Mouse (Mus musculus) layer of hippocampus, postnatal 36 days (tissue): Measurements from ENCODE around the gene Pp2d1. TPM values are rescaled to one million over a fixed set of nuclear protein-coding genes. Genes with fewer than 3 reads are reported as not detected.
"Not testable (repeated sequence)": the region's sequence is repeated elsewhere in the genome, so short reads cannot be mapped to it uniquely, and the experiment has no call there.

Source experiments
- DNase-seq, 2 experiments: peaks; one replicate each; pipeline ENCODE4 v3.0.0; 2022
- total RNA-seq, 2 experiments: library from RNA; stranded (reverse); gene quantifications; 2 replicates each; pipeline ENCODE4 v1.2.3; 2021

Pp2d1 gene
- not detected for total RNA-seq

DNA sequence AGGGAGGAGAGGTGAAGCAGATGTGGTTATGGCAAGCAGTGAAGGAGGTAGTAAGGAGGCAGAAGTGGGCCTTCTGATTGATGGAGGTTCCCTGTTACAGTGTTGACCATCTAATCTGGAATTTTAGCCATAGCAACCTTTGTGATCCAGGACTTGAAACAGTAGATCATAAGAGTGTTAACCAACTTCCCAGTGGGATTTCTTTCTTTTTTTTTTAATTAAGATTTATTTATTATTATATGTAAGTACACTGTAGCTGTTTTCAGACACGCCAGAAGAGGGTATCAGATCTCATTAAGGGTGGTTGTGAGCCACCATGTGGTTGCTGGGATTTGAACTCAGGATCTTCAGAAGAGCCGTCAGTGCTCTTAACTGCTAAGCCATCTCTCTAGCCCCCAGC is at the start of gene Pp2d1:
Gene Pp2d1, minus strand, starts transcription at position 101 of the 400 bp plus-strand sequence.
- DNase-seq = not testable (repeated sequence)

DNA sequence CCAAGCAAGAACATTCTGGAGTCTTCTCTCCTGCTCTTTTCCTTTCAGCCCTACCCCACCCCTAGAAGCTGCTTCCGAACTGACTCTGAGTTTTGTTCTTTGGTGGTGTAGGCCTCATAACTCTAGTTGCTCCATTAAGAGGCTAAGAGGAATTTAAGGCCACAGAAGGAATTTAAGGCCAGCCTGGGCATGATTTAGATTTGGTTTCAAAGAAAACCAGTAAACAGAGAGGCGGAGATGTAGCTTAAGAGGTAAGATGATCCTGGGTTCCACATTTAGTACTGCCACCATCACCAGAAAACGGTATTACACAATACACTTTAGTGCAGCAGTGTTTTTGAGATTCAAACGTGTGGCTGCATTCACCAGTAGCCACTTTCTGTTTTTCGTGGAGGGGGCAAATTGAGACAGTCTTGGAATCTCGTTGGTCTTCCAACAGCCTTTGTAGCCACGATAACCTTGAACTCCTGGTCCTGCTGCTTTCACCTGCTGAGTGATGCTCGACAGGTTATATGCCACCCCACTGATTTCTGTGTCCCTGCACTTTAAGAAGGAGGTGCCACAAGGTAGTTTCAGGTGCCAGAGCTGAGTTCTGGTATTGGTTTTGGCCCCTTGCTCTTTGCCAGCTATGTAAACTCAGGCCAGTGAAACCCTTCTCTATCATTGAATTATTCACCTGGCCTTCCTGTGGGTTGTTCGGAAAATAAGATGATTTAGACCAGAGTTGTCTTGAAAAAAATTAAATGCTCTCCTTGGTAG is 49.0 kb upstream of the Pp2d1 start:
- DNase-seq = no peak

DNA sequence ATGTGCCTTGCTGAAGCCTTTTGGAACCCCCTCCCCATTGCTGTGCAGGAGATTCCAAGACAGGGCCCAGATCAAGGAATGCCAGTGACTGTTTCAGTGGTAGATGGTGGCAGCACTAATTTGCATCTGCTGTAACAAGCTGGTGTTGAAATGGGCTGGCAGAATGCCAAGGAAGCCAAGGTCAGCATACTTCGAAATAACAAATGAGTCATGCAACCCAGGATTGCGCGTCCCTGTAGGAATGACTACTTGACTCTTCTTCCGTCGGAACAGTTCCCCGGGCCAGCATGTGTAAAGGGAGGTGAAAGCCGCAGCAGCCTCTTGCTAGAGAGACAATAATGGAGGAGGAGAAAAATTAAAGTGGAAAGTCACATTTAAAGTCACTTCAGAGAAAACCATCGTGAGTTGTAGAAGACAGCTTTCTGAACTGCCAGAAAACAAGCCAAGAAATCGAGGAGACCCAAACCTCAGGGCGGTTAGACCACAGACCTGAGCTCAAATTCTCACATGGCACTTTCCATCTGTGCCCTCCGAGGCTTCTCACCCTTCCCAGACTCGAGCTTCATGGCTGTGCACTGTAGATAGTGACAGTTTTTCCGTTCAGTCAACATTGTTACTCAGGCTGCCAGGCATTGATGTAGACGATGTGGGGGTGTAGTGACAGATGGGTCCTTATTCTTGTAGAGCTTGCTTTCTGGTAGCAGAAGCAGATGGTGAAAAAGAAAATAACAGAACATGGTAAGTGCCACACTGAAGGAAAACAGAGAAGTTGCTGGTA is 48.0 kb upstream of the Pp2d1 start:
- DNase-seq = peak; percentile 68 to 76

DNA sequence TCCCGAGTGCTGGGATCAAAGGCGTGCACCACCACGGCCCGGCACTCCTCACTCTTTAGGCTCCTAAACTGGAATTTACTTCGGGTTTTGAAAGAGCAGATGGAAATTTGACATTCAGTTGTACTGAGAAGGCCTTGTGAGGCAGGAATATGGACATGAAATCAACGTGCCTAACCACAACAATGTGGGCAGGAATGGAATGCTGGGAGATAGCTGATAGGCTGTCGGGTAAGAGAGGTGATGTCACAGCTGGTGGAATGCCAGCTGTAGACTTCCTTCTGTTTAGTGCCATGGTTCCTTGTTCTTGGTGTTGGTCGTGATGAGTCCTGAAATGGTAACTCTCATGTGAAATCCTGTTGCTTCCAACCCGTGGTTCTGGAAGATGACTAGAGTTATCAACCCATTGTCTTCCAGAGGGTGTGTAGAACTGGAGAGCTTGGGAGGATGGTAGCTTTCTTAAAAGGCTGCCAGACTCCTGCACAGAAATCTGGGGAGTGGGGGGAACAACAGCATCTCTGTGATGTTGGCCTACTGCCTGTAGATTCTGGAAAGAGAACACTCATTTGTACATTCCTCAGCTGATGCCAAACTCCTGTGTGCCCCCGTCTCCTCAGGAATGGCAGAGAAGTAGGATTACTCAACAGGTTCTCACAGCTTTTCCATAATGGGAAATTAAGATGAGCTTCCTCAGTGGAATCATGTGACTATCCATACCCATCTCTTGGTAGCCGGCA is 44.8 kb upstream of the Pp2d1 start:
- DNase-seq = no peak

DNA sequence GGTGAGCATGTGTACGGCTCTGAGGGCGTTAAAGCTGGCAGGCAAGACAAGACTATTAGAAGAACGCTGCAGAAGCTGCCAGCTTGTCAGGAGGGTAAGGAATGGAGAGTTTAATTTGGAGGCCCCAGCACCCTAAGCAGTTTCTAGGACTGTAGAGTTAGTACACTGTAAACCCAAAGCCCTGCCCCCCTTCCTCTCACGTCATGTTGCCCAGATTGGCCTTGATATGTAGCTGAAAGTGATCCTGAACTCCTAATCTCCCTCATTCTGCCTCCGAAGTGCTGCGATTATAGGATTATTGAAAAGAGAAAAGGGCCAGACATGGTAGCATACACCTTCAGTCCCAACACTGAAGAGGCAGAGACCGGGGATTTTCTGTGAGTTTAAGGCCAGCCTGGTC is 43.6 kb upstream of the Pp2d1 start:
- no peak for DNase-seq

DNA sequence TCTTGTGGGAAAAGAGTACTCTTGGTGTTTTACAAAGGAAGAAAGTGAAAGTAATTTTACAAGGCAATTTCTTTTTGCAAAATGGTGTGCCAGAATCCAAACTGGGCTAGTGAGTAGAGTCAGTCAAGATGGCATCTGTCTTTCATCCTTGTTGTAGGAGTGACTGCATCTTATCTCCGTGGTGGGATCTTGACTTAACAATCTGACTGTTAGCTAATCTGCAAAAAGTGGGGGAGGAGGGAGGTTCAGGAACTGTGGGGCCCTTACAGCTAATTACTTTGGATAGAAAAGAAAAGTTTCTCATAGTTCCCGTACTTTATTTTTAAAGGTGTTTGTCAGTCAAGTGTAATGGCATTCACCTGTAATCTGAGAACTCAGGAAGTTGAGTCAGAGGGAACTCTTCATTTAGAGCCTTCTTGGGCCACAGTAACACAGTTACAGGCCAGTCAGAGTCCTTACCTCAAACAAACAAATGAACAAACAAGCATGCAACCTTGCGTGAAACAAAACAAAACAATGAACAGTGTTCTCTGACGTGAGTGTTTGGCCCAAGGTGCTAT is 42.9 kb upstream of the Pp2d1 start:
- DNase-seq = no peak

DNA sequence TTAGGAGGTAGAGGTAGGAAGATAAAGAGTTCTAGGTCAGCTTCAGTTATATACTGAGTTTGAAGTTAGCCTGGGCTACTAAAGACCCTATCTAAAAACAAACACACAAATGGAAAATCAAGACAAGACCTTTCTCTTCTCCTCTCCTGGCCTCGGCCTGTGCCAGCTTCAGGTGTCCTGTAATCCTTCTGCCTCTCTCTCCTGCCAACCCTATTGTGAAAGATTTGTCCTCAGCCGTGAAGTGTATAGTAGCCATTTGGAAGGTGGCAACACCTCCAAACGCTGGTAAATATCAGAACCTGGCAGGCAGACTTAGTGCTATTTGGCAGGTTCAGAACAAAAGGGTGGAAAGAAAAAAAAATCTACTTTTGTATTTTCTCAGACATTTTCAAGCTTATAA is 41.0 kb upstream of the Pp2d1 start:
- no peak for DNase-seq

DNA sequence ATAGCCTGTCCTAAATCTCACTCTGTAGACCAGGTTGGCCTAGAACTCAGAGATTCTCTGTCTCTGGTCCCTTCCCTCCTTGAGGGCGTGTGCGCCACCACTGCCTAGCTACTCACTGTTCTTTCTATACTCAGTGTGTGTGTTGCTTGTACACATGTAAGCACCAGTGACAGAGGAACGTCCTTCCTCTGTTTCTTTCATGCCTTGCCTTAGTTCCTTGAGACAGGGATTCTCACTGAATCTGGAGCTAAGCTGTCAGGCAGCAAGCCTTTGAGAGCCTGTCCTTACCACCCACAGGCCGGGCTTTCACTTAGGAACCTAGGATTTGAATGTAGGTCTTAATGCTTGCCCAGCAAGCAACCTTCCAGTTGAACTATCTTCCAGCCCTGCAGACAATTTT is 40.4 kb upstream of the Pp2d1 start:
- DNase-seq = no peak

DNA sequence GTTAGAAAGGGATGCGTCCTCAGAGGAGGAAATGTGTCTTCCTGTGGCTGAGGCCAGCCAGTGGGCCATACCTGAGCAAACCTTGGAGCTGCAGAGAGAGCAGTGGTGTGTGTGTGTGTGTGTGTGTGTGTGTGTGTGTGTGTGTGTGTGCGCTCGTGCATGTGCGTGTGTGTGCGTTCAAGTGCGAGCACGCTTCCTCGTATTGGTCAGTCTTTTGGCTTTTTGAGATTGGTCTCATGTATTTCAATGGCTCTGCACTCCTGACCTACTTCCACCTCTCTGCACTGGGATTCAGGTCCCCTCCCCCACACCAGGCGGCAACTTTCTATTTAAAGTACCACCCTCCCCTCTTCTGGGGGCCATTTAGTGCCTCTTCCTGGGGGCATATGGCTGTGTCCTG is 39.5 kb upstream of the Pp2d1 start:
- DNase-seq = no peak

DNA sequence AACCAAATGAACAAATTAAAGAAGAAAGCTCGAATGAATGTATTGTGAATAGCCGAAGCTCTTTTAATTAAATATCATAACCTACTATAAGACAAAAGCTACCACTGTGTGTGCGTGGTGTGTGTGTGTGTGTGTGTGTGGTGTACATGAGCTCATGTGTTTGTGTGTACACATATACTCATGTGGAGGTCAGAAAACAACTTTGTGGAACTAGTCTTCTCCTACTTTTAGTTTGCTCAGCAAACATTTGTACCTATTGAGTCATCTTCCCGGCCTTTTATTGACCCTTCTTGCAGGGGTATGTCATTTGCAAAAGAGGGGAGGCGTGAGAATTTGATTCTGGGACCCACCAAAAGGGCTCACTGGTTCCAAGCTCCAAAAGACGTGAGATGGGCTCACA is 39.0 kb upstream of the Pp2d1 start:
- DNase-seq = no peak

DNA sequence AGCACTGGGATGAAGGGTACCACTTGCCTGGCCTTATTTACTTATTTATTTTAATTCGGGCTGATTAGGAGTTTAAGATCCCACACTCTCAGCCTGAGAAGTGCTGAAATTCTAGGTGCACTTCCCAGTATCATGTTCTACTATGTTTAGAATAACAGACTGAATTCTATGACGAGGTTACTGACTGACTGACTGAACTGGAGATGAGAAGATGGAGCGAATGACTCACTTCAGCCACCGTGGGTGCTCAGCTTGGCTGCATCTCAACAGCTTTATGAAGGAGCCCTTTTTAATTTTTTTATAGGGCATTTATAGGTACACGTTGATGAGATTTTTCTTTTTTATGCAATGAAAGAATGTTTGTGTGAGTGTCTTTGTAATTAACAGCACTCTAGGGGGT is 38.5 kb upstream of the Pp2d1 start:
- no peak for DNase-seq

DNA sequence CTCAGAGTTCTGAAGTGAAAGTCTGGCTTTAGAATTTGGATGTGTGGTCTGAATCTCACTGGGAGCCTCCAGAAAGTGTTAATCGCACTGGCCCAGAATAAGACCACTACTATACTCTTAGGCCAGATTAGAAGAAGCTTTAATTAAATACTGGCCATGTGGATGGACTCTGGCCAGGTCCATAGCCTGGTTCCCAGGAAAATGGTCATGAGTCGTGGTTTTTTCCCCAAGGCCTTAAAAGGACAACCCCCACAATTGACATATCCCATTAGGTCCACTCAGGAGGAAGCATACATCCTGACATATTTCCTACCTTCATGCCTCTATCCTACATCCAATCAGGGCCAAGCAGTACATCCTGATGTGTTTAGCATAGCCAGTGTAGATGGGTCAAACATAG is 37.9 kb upstream of the Pp2d1 start:
- DNase-seq = no peak

DNA sequence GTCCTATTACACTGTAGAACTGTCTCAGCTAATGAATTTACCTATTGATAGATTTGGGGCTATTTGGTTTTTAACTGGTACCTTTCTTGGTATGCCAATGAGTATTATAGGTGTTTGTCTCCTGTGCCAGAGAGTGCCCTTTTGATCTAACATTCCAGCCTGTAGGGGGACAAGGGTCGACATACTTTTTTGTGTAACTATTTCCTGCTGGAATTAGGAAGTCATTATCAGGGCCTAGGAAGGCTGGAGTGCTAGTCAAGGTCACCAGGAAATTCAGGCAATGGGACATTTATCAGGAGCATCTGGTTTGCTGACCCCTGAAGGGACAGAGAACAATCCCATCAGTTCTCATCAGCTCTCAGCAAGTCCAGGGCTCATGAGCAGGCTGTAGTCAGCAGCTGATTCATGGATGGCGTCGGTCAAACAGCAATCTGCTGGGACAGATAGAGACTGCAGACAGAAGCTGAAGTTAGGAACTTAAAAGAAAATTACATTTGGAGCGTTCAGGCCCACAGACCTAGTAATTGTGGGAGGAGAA is 33.8 kb upstream of the Pp2d1 start:
- DNase-seq = no peak

DNA sequence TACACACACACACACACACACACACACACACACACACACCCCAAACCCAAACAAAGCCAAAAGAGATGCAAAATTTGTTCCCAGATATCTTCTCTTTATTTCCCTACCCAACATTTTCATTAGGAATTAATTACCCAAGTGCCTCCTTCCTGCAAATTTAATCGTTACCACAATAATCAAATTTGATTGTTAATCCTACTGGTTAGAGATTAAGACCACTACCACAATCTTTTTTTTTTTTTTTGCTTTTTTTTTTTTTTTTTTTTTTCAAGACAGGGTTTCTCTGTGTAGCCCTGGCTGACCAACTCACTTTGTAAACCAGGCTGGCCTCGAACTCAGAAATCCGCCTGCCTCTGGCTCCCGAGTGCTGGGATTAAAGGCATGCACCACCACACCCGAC is 31.7 kb upstream of the Pp2d1 start:
- not testable (repeated sequence) for DNase-seq

DNA sequence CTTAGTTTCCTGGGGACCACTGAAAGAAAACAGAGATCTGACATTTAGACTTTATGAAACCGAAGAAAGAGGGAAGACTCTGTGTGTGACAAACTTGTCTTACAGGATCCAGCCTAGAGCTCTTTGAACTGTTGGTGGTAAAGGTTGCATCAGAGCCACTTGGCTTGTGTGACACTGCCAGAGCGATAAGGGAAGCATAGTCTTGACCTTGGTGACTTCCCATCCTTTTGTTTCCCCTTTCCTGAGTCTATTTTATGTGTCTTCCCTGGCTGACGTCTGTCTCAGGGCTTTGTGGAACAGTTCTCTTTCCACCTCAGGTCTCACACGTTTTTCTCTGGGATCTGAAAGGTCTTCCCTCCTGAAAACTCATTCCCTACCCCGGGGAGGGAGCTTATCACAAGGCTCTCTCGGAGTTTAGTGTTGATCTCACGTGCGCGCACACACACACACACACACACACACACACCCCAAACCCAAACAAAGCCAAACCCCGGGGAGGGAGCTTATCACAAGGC is 31.2 kb upstream of the Pp2d1 start:
- no peak for DNase-seq

DNA sequence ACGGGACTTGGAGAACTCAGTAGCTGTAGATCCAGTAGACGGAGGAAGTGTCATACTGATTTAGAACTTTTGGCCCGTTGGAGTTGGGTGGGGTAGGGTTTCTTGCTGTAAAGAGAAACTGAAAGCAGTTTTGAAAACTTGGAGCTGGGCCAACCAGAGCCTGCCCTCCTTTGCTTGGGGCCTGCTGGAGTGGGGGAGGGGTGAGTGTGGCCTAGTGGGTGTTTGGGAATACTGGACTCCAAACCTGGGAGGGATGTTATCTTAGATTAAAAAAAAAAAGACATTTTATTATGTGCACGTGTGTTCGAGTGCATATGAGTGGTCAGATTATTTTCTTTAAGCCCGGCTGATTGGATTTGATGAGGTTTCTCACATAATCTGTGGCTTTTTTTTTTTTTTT is 30.6 kb upstream of the Pp2d1 start:
- DNase-seq = no peak

DNA sequence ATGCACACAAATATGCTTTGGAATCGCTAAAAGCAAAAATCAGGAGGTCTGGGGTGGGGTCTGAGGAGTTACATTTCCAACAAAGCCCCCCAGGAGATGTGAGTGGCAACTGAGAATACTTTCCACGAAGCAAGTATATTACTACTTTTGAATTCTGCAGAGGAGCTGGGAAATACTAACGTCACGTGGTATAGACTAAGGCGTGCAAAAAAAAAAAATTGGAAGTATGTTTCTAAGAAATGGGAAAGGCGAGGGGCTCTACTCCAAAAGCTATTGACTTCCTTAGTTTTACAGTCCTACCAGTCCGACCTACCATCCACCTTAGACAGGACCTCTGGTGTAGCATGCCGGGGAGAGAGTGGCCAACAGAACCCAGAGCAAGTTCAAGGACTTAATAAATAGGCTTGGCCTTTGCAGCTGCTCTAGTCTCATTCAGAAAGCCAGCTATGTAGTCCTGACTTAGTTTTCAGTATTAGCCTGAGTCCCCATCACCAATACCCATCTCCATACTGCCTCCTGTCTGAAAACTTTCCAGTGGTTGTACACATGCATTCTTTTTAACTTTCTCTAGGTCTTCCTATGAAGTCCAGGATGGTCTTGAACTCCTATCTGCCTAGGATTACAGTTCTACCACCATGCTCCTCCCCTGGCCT is 29.6 kb upstream of the Pp2d1 start:
- DNase-seq = no peak

DNA sequence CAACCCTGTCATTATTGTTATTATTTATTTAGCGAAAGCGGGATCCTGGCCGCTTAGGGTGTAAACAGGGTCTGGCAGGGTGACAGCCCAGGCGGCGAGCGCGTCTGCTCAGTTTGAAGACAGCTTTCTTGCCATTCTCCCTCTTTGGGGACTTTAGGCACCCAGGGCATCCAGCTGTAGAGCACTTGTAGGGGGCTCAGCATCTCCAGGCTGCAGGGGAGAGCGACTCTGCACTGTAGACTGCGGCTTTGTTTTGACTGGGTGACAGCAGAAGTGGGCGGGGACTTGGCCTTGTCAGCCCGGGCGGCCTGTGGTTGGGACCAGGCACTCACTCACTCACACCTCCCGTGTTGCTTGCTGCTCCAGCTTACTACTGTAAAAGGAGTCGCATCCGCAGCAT is 28.9 kb upstream of the Pp2d1 start:
- peak; percentile 60 to 61 for DNase-seq

DNA sequence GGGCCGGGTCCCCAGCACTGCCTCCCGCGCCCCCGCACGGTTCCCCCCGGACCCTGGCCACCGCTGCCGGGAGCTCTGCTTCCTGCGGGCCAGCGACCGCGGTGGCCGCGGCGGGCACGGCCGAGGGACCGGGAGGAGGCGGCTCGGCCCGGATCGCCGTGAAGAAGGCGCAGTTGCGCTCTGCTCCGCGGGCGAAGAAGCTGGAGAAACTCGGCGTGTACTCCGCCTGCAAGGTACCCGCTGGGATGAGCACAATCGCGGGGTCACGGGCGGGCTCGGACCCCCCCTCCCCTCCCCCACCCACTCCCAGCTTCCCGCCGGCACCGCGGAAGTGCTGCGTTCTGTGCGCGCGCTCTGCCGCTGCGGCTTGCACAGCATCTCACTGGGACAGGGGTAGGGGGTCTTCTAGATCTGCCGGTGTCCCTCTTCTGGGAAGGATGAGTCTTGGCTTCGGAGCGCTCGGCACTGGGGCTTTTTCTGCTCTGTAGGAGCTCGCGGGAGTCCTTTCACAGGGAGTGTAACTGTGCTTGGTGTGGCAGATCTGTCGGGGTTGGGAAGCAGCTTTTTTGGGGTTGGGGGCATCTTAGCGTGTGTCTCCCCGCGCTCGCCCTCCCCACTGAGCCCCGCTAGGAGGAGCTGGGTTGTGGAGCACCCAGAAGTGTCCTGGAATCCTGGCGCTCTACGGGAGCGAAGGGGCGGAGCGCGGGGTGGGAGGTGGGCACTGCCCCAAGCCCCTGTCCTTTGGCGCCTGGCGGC is 28.3 kb upstream of the Pp2d1 start:
- DNase-seq = peak; percentile 26 to 39

DNA sequence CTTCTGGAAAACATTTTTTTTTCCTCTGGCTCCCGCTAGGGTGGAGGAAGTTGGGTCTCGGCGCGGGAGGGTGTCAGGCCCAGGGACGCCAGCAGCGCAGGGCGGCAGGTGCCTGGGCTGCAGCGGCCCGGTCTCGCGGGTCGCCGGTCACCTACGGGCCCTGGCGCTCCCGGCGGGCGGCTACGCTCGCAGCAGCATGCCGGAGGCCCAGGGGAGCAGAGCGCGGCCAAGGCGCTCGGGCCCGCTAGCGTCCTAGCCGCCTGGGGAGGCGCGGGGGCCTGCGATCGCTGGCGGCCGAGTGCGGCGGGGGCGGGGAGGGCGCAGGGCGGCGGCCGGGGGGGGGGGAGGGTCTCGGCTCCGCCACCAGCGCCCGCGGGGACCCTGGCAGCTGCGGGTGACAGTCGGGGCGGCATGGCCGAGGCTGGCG is 27.7 kb upstream of the Pp2d1 start:
- DNase-seq = peak; percentile 53 to 60
